Mouse (Mus musculus): Measurements from ENCODE around the gene Rab5if.
"Not testable (repeated sequence)": the region's sequence is repeated elsewhere in the genome, so short reads cannot be mapped to it uniquely, and the experiment has no call there.

The Rab5if gene

DNA sequence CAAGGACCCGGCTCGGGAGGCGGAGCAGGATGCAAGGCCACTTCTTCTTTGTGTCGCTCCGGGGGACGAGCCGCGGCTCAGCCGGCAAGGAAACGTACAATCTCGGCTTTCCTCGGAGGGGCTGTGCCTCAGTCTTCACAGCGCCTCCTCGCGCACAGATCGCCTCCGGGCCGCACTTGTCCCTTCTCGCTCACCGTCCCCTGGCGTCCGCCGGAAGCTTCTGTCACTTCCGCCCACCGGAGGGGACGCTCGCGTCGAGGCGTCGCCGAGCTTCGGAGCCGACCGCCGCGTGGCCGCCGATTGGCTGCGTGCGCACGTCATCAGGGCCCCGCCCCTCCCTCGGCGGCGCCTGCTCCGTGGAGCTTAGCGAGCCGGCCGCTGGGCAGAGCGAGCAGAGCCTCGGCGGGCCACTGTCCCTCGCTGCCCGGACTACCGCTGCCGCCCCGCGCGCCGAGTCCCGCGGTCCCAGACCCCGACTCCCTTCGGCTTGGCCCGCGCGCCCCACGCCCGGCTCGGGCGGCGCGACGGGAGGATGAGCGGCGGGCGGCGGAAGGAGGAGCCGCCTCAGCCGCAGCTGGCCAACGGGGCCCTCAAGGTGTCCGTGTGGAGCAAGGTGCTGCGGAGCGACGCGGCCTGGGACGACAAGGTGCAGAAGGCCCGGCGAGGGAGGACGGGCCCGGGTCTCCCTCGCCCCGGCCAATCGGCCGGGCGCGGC is at the start of gene Rab5if:
Gene Rab5if, plus strand, starts transcription at position 357 of the 715 bp plus-strand sequence.
- peak; percentile 96 to 99 for DNase-seq (ENCODE audit: low spot score in 2 of 2)

- no peak for DNase-seq (ENCODE audit: low spot score in 2 of 2)
These were observed 48.6 kb upstream of the Rab5if start for GRCm38 (mm10) chr2:156814344-156814801.

DNA sequence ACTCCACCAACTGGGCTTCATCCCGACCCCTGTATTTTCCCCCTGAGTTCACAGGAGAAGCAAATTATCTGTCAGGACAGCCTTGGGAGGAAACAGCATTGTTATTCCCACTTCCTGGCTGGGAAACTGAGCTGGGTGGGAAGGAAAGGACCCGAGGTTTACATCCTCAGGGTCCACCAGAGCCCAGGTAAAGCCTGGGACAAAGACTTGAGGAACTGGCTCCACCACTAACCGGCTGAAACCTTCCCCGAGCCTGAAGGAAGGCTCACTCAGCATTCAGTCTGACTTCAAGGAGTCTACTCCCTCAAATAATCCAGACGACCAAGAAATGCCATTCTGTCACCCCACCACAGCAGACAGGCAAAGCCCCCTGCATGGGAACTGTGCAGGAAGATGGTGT is 48.0 kb upstream of the Rab5if start:
- no peak for DNase-seq (ENCODE audit: low spot score in 2 of 2)

DNA sequence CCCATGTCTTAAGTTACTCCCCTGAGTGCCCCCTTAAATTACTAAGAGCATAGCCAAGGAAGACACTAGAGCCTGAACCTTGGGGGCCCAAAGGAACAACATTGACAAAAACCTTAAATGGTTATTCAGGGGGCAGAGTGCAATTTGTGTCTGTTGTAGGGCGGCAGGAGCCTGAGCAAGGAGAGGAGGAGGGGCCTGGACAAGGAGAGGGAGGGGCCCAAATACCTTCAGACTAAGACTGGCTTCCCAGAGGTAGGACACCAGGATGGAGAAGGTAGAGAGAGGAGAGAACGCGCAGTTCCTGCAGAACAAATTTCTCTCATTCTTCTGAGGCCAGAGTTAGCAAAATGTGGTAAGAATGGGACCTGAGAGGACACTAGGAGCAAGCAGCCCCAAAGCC is 47.5 kb upstream of the Rab5if start:
- DNase-seq (ENCODE audit: low spot score in 2 of 2), result no peak

DNA sequence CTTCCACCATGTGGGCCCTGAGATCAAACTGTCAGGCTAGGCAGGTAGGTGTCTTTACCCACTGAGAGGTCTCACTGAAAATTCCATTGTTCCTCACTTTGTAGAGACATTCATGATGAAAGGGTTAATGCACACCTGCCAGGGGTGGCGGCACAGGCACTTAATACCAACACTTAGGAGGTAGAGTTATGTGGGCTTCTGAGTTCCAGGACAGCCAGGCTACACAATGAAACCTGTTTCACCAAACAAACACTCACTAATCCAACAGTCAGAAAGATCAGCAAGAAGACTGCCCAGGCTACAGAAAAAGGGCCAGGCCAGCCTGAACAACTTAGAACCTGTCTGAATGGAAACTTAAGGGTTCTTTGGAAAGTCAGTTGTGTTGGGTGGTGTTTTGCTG is 46.8 kb upstream of the Rab5if start:
- no peak for DNase-seq (ENCODE audit: low spot score in 2 of 2)

DNA sequence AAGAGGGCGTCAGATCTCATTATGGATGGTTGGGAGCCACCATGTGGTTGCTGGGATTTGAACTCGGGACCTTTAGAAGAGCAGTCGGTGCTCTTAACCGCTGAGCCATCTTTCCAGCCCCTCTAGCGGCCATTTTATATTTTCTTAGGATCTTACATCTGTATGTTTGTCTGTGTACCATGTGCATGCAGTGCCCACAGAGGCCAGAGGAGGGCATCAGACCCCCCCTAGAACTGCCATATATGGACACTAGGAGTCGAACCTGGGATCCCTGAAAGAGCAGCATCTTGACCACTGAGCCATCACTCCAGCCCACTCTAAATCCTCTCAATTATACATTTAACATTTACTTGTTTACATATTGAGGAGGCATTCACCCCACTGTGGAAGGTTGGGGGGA is 37.8 kb upstream of the Rab5if start:
- not testable (repeated sequence) for DNase-seq (ENCODE audit: low spot score in 2 of 2)

DNA sequence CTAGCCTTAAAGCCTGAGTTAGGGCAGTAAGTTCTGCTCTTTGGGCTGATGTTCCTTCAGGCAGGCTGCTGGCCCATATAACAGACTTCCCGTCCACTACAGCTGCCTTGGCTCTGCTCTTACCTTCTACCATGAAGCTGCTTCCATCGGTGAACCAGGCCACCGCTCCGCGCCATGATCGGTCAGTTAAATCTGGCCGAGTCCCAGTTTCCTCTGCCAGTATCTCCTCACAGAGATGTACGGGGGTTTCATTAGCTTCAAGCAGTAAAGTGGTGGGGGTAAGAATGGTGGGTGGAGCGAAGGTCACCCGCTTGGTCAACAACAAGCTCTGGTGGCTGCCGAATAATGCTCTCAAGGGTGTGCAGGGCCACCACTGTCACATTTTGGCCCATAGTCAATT is 28.6 kb upstream of the Rab5if start:
- no peak for DNase-seq (ENCODE audit: low spot score in 2 of 2)

GRCm38 (mm10) chr2:156838839-156839238 is 24.1 kb upstream of the Rab5if start:
- DNase-seq (ENCODE audit: low spot score in 2 of 2), result no peak

DNA sequence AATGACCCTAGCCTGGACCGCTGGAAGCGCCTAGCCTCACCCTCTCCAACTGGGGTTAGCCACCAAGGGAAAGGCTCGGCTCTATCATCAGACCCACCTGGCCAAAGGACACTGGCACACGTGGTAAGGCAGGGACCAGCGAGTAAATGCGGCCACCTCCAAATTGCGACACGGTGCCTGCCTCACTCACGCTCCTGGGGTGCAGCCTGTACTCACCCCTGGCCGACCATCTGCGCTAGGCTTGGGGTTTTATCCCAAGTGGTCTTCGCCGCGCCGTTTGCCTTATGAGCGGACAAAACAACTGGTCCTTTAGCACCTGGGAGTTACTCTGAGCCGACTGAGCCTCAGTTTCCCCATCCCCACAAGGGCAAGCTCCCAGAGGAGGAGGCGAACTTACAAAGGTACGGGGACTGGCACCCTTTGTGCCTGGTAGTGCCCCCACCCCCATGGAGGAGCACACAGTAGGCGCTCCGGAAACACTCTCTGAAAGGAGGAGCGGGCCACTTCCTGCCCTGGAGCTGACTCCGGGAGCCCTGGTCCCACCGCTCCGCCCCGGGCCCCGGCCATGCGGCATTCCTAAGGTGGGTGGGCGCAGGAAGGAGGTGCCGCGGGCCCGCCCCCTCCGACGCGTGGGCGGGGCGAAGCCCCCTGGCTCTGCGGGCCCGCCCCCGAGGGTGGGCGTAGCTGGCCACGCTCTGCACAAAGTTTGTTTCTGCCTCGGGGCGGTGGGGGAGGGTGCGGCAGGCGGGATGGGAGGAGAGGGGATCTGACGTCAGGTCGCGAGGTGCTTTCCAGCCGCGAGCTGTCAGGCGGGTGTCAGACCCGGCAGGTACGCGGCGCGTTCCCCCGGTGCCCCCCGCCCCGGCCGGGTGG is 23.4 kb upstream of the Rab5if start, which contains the start of gene Tgif2:
Gene Tgif2, plus strand, starts transcription at position 689 of the 873 bp plus-strand sequence.
- DNase-seq (ENCODE audit: low spot score in 2 of 2), result peak in 1 of 2 experiments; percentile 54

GRCm38 (mm10) chr2:156840301-156841027 is 22.5 kb upstream of the Rab5if start:
- DNase-seq (ENCODE audit: low spot score in 2 of 2), result peak in 1 of 2 experiments; percentile 23

GRCm38 (mm10) chr2:156841028-156841840 is 21.7 kb upstream of the Rab5if start:
- peak in 1 of 2 experiments; percentile 18 for DNase-seq (ENCODE audit: low spot score in 2 of 2)

- peak in 1 of 2 experiments; percentile 29 for DNase-seq (ENCODE audit: low spot score in 2 of 2)
These were observed 20.9 kb upstream of the Rab5if start for GRCm38 (mm10) chr2:156841841-156842706.

DNA sequence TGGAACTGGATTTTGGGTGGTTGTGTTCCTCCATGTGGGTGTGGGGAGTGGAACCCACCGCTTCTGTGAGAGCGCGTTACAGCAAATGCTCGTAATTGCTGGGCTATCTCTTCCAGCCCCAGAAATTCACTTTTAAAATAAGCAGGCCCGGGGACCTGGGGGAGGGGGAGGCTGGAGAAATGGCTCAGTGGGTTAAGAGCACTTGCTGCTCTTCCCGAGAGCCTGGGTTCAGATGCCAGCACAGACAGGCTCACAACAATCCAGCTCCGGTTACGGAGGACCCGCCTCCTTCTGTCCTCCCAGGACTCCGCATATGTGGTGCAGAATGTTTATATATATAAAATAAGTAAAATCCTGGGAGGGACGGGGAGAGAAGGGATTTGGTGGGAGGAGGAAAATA is 20.2 kb upstream of the Rab5if start:
- DNase-seq (ENCODE audit: low spot score in 2 of 2), result no peak

- no peak for DNase-seq (ENCODE audit: low spot score in 2 of 2)
These were observed 19.6 kb upstream of the Rab5if start for GRCm38 (mm10) chr2:156843331-156843730.

GRCm38 (mm10) chr2:156844715-156845114 is 18.2 kb upstream of the Rab5if start:
- DNase-seq (ENCODE audit: low spot score in 2 of 2), result no peak

- no peak for DNase-seq (ENCODE audit: low spot score in 2 of 2)
These were observed 15.3 kb upstream of the Rab5if start for GRCm38 (mm10) chr2:156847653-156848052.

- no peak for DNase-seq (ENCODE audit: low spot score in 2 of 2)
These were observed 14.3 kb upstream of the Rab5if start for GRCm38 (mm10) chr2:156848526-156849182.

GRCm38 (mm10) chr2:156850505-156850904 is 12.4 kb upstream of the Rab5if start:
- no peak for DNase-seq (ENCODE audit: low spot score in 2 of 2)

DNA sequence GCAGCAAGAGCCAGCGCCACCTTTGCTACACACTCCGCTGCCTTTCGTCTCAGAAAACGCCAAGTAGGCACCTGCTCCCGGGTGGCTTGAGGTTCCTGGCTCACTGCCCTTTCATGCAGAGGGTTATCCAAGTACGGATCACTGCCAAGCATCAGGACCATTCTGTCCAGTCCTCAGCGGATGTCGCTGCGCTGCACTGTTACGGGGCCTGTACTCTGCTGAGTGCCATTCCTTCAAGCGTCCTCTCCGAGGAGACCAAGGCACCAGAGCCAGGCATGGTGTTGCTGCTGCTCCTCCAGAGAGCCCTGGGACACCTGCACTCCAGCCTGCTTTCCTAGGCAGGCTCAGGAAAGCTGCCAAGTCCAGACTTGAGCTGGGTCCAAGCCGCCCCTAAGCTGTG is 9.3 kb upstream of the Rab5if start:
- not testable (repeated sequence) for DNase-seq (ENCODE audit: low spot score in 2 of 2)
